Mouse (Mus musculus): ENCODE data around the gene Ubr4. TPM values are rescaled to one million over a fixed set of nuclear protein-coding genes. Genes with fewer than 3 reads are reported as not detected.
A peak's percentile ranks its signal among the peaks of the same experiment; 100 is the strongest.

Ubr4 gene
- polyA plus RNA-seq, 1 experiment, result 130 TPM

GRCm38 (mm10) chr4:139360761-139361548, 8.5 kb downstream of the Ubr4 start:
- Histone ChIP-seq H3K4me2 (ENCODE audit: low read depth) (no peak overlapping the region), H3ac (ENCODE audit: control insufficient read depth, insufficient read length) (no peak overlapping the region), H3K79me2 (ENCODE audit: control insufficient read depth, insufficient read depth) (no peaks in the 10 kb centered on the region), H3K27me3 (ENCODE audit: control insufficient read depth, insufficient read depth, insufficient read length) (no peaks in the 10 kb centered on the region), H3K36me3 (ENCODE audit: control insufficient read depth, insufficient read depth) (peaks cover 24% of the 10 kb centered on the region), H3K4me3 (no peak overlapping the region)
- TF ChIP-seq TCF3 (IDR thresholded peaks at IDR 0.05; ENCODE audit: insufficient read length, low read depth) (no peak), MAX (IDR thresholded peaks at IDR 0.05; ENCODE audit: low read depth) (no peak), USF1 (IDR thresholded peaks at IDR 0.05; ENCODE audit: low read depth) (no peak), E2F4 (IDR thresholded peaks at IDR 0.05; ENCODE audit: insufficient read depth) (no peak), REST (IDR thresholded peaks at IDR 0.05; ENCODE audit: insufficient read depth, insufficient read length) (no peak), POLR2A (IDR thresholded peaks at IDR 0.05; ENCODE audit: insufficient read length, low read depth) (no peak), MYOG (IDR thresholded peaks at IDR 0.05; ENCODE audit: control insufficient read depth in 1 of 3, insufficient read depth in 1 of 3, insufficient read length in 2 of 3, low read depth in 2 of 3) (no peak), POLR2AphosphoS2 (IDR thresholded peaks at IDR 0.05; ENCODE audit: insufficient read length, low read depth) (no peak), MYOD1 (IDR thresholded peaks at IDR 0.05; ENCODE audit: control insufficient read depth in 1 of 3, insufficient read length in 2 of 3, low read depth in 2 of 3) (no peak), SRF (IDR thresholded peaks at IDR 0.05; ENCODE audit: control insufficient read depth, insufficient read length, low read depth) (no peak), TCF12 (IDR thresholded peaks at IDR 0.05; ENCODE audit: insufficient read depth, poor library complexity, severe bottlenecking) (no peak), CEBPB (IDR thresholded peaks at IDR 0.05; ENCODE audit: insufficient read depth, poor library complexity, severe bottlenecking) (no peak)

GRCm38 (mm10) chr4:139367336-139367735, 14.9 kb downstream of the Ubr4 start:
- Histone ChIP-seq H3K4me3 (no peak overlapping the region), H3K36me3 (ENCODE audit: control insufficient read depth, insufficient read depth) (peaks cover 22% of the 10 kb centered on the region), H3K27me3 (ENCODE audit: control insufficient read depth, insufficient read depth, insufficient read length) (no peaks in the 10 kb centered on the region), H3ac (ENCODE audit: control insufficient read depth, insufficient read length) (no peak overlapping the region), H3K4me2 (ENCODE audit: low read depth) (no peak overlapping the region), H3K79me2 (ENCODE audit: control insufficient read depth, insufficient read depth) (no peaks in the 10 kb centered on the region)
- TF ChIP-seq MYOG (IDR thresholded peaks at IDR 0.05; ENCODE audit: control insufficient read depth in 1 of 3, insufficient read depth in 1 of 3, insufficient read length in 2 of 3, low read depth in 2 of 3), result no peak
- TF ChIP-seq TCF3 (IDR thresholded peaks at IDR 0.05; ENCODE audit: insufficient read length, low read depth), result no peak
- TF ChIP-seq REST (IDR thresholded peaks at IDR 0.05; ENCODE audit: insufficient read depth, insufficient read length), result no peak
- TF ChIP-seq E2F4 (IDR thresholded peaks at IDR 0.05; ENCODE audit: insufficient read depth), result no peak
- no peak for TF ChIP-seq SRF (IDR thresholded peaks at IDR 0.05; ENCODE audit: control insufficient read depth, insufficient read length, low read depth)

DNA sequence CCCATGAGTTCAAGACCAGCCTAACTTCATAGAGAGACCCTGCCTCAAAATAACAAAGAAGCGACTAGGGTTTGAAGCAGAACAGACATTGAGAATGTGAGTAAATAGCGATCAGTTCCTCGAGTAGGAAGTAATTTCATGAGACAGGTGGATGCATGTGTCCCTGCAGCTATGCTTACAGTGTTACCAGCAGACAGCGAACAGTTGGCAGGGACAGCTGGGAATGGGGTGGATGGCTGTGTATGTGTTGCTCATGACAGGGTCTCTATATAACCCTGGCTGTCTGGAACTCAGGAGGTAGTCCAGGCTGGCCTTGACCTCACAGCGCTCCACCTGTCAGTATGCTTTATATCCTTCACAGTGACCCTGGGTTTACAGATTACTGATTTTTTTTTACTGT, 15.6 kb downstream of the Ubr4 start:
- TF ChIP-seq CEBPB (IDR thresholded peaks at IDR 0.05; ENCODE audit: insufficient read depth, poor library complexity, severe bottlenecking) (no peak), E2F4 (IDR thresholded peaks at IDR 0.05; ENCODE audit: insufficient read depth) (no peak), TCF3 (IDR thresholded peaks at IDR 0.05; ENCODE audit: insufficient read length, low read depth) (peak; percentile 93), REST (IDR thresholded peaks at IDR 0.05; ENCODE audit: insufficient read depth, insufficient read length) (no peak), SRF (IDR thresholded peaks at IDR 0.05; ENCODE audit: control insufficient read depth, insufficient read length, low read depth) (no peak), POLR2A (IDR thresholded peaks at IDR 0.05; ENCODE audit: insufficient read length, low read depth) (no peak), TCF12 (IDR thresholded peaks at IDR 0.05; ENCODE audit: insufficient read depth, poor library complexity, severe bottlenecking) (peak; percentile 32), USF1 (IDR thresholded peaks at IDR 0.05; ENCODE audit: low read depth) (no peak), MYOG (IDR thresholded peaks at IDR 0.05; ENCODE audit: control insufficient read depth in 1 of 3, insufficient read depth in 1 of 3, insufficient read length in 2 of 3, low read depth in 2 of 3) (peak in 2 of 3 experiments; percentile 88 to 95), MYOD1 (IDR thresholded peaks at IDR 0.05; ENCODE audit: control insufficient read depth in 1 of 3, insufficient read length in 2 of 3, low read depth in 2 of 3) (peak in 2 of 3 experiments; percentile 89 to 93), MAX (IDR thresholded peaks at IDR 0.05; ENCODE audit: low read depth) (no peak), POLR2AphosphoS2 (IDR thresholded peaks at IDR 0.05; ENCODE audit: insufficient read length, low read depth) (no peak)
- Histone ChIP-seq H3K79me2 (ENCODE audit: control insufficient read depth, insufficient read depth) (no peaks in the 10 kb centered on the region), H3K36me3 (ENCODE audit: control insufficient read depth, insufficient read depth) (peaks cover 22% of the 10 kb centered on the region), H3ac (ENCODE audit: control insufficient read depth, insufficient read length) (no peak overlapping the region), H3K27me3 (ENCODE audit: control insufficient read depth, insufficient read depth, insufficient read length) (no peaks in the 10 kb centered on the region), H3K4me2 (ENCODE audit: low read depth) (no peak overlapping the region), H3K4me3 (no peak overlapping the region)

DNA sequence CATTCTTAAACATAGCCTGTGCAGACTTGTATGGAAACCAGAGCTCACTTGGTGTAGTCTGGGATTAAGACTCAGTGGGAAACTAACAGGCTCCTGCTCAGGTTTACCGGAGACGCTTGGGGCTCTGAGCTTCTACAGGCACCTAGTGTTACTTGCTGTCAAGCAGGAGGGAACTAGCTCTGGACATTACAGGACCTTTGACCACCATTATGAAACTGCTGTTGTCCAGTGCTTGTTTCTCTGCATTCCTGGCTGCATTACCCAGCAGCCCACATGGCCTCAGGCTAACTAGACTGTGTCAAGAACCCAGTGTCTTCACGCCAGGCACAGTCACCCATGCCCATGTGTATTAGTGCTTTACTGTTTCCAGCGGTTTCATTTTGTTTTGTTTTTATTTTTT, 20.7 kb downstream of the Ubr4 start:
- no peaks in the 10 kb centered on the region for H3K27me3 ChIP-seq (ENCODE audit: control insufficient read depth, insufficient read depth, insufficient read length)
- no peak for TF ChIP-seq MAX (IDR thresholded peaks at IDR 0.05; ENCODE audit: low read depth)
- TF ChIP-seq TCF12 (IDR thresholded peaks at IDR 0.05; ENCODE audit: insufficient read depth, poor library complexity, severe bottlenecking), result no peak
- TF ChIP-seq SRF (IDR thresholded peaks at IDR 0.05; ENCODE audit: control insufficient read depth, insufficient read length, low read depth), result no peak
- TF ChIP-seq POLR2AphosphoS2 (IDR thresholded peaks at IDR 0.05; ENCODE audit: insufficient read length, low read depth), result no peak
- no peak for TF ChIP-seq E2F4 (IDR thresholded peaks at IDR 0.05; ENCODE audit: insufficient read depth)
- TF ChIP-seq TCF3 (IDR thresholded peaks at IDR 0.05; ENCODE audit: insufficient read length, low read depth), result no peak
- TF ChIP-seq CEBPB (IDR thresholded peaks at IDR 0.05; ENCODE audit: insufficient read depth, poor library complexity, severe bottlenecking), result no peak
- TF ChIP-seq POLR2A (IDR thresholded peaks at IDR 0.05; ENCODE audit: insufficient read length, low read depth), result no peak
- TF ChIP-seq REST (IDR thresholded peaks at IDR 0.05; ENCODE audit: insufficient read depth, insufficient read length), result no peak
- H3K4me2 ChIP-seq (ENCODE audit: low read depth), result no peak overlapping the region

More for the DNA sequence above, 20.7 kb downstream of the Ubr4 start:
- Histone ChIP-seq H3K79me2 (ENCODE audit: control insufficient read depth, insufficient read depth) (no peaks in the 10 kb centered on the region), H3K36me3 (ENCODE audit: control insufficient read depth, insufficient read depth) (peaks cover 16% of the 10 kb centered on the region), H3ac (ENCODE audit: control insufficient read depth, insufficient read length) (no peak overlapping the region), H3K4me3 (no peak overlapping the region)
